Mouse (Mus musculus) ES-E14 (cell line): Measurements from ENCODE around the gene Adamtsl4.

ENCODE experiments used
- HCFC1 ChIP-seq: IDR thresholded peaks from 2 replicates; pipeline ENCODE4 v1.6.1; 2012; ENCODE audit warnings: low read length, inconsistent platforms, borderline replicate concordance; ENCODE audit not compliant: insufficient read depth
- MAFK ChIP-seq: IDR thresholded peaks from 2 replicates; pipeline ENCODE4 v1.6.1; 2014; ENCODE audit warnings: mild to moderate bottlenecking, low read depth, low read length, inconsistent platforms; ENCODE audit not compliant: insufficient read depth

GRCm38 (mm10) chr3:95685701-95686100, 2.0 kb downstream of the Adamtsl4 start:
- TF ChIP-seq MAFK (no peak), HCFC1 (no peak)
